8 mouse cellular contexts compared by ENCODE assay signal in genomic region chr11:89092714-89093113, GRCm38 (mm10). TPM values are rescaled to one million over a fixed set of nuclear protein-coding genes. Genes with fewer than 3 reads are reported as not detected.
DNase-seq lines count a peak whose midpoint lies in the region; ATAC-seq and TF ChIP-seq lines count a peak whose summit lies in the region.
"Had no signal": no experiment of that assay in that cellular context is flagged by ENCODE, and none has a peak within 500 bp of the region (broad histone marks: within the 10 kb centered on the region; RNA-seq: fewer than 3 reads in every experiment).

No protein-coding gene starts in this region.

- H3K9me3 ChIP-seq in midbrain, postnatal 0 days (ENCODE audit: low read length), result no peaks in the 10 kb centered on the region
- no peaks in the 10 kb centered on the region for H3K9me3 ChIP-seq in midbrain, embryonic 15.5 days
- no peaks in the 10 kb centered on the region for H3K9me3 ChIP-seq in lung, embryonic 14.5 days (ENCODE audit: low read depth, low read length)
- H3K9me3 ChIP-seq: midbrain, embryonic 12.5 days had no signal

- no peaks in the 10 kb centered on the region for H3K4me1 ChIP-seq in midbrain, postnatal 0 days (ENCODE audit: insufficient read depth, low read length)
- H3K4me1 ChIP-seq in midbrain, embryonic 15.5 days, result no peaks in the 10 kb centered on the region
- 0 out of 2 replicates have a peak, but pooled peaks cover 4% of the 10 kb centered on the region for H3K4me1 ChIP-seq in brown adipose tissue, adult 24 weeks (ENCODE audit: control insufficient read depth, insufficient read depth, insufficient read length, low read length)
- no peaks in the 10 kb centered on the region for H3K4me1 ChIP-seq in lung, embryonic 14.5 days (ENCODE audit: insufficient read depth)
- H3K4me1 ChIP-seq: midbrain, embryonic 12.5 days had no signal

- H3K4me2 ChIP-seq in midbrain, postnatal 0 days (ENCODE audit: low read depth, low read length, poor library complexity, severe bottlenecking), result no peak overlapping the region
- H3K4me2 ChIP-seq in midbrain, embryonic 15.5 days, result no peak overlapping the region
- no peak overlapping the region for H3K4me2 ChIP-seq in lung, embryonic 14.5 days
- H3K4me2 ChIP-seq: midbrain, embryonic 12.5 days had no signal

- H3K9ac ChIP-seq in midbrain, postnatal 0 days (replicated peaks; ENCODE audit: low read length, poor library complexity, severe bottlenecking), result no peak overlapping the region
- no peak overlapping the region for H3K9ac ChIP-seq in midbrain, embryonic 15.5 days
- no peak overlapping the region for H3K9ac ChIP-seq in lung, embryonic 14.5 days
- H3K9ac ChIP-seq: midbrain, embryonic 12.5 days had no signal

- H3K27ac ChIP-seq in midbrain, postnatal 0 days (ENCODE audit: low read depth, low read length), result no peak overlapping the region
- H3K27ac ChIP-seq in midbrain, embryonic 15.5 days, result no peak overlapping the region
- H3K27ac ChIP-seq in brown adipose tissue, adult 24 weeks (replicated peaks; ENCODE audit: low read depth, low read length), result peak overlapping the region; percentile 15; the same call in 1 of the 2 replicates
- H3K27ac ChIP-seq in lung, embryonic 14.5 days (ENCODE audit: low read depth), result no peak overlapping the region
- H3K27ac ChIP-seq: midbrain, embryonic 12.5 days had no signal

- H3K36me3 ChIP-seq in midbrain, postnatal 0 days (ENCODE audit: insufficient read depth, low read length), result no peaks in the 10 kb centered on the region
- H3K36me3 ChIP-seq in midbrain, embryonic 15.5 days (replicated peaks), result no peaks in the 10 kb centered on the region
- no peaks in the 10 kb centered on the region for H3K36me3 ChIP-seq in lung, embryonic 14.5 days (ENCODE audit: insufficient read depth)
- H3K36me3 ChIP-seq: midbrain, embryonic 12.5 days had no signal

- no peak overlapping the region for H3K4me3 ChIP-seq in midbrain, postnatal 0 days (ENCODE audit: low read depth, low read length)
- no peak overlapping the region for H3K4me3 ChIP-seq in midbrain, embryonic 15.5 days
- no peak overlapping the region for H3K4me3 ChIP-seq in brown adipose tissue, adult 24 weeks (ENCODE audit: insufficient read depth, low read depth, low read length)
- no peak overlapping the region for H3K4me3 ChIP-seq in lung, embryonic 14.5 days (ENCODE audit: low read depth, low read length)
- H3K4me3 ChIP-seq: midbrain, embryonic 12.5 days had no signal

- ATAC-seq in midbrain, postnatal 0 days (ENCODE audit: low FRiP score), result no peak
- no peak for ATAC-seq in midbrain, embryonic 15.5 days (replicated peaks)
- ATAC-seq in lung, embryonic 14.5 days (ENCODE audit: insufficient read depth), result no peak
- ATAC-seq in erythroblast, adult 5-6 weeks (replicated peaks; ENCODE audit: low FRiP score, poor library complexity, severe bottlenecking), result no peak

- no peaks in the 10 kb centered on the region for H3K27me3 ChIP-seq in midbrain, postnatal 0 days (ENCODE audit: insufficient read depth, low read length)
- H3K27me3 ChIP-seq in midbrain, embryonic 15.5 days (replicated peaks), result no peaks in the 10 kb centered on the region
- no peaks in the 10 kb centered on the region for H3K27me3 ChIP-seq in lung, embryonic 14.5 days (ENCODE audit: insufficient read depth, low read length)
- H3K27me3 ChIP-seq: midbrain, embryonic 12.5 days had no signal

- DNase-seq in midbrain, postnatal 0 days (ENCODE audit: low spot score), result peak; percentile 19
- peak; percentile 49 for DNase-seq in lung, embryonic 14.5 days
- DNase-seq in thymus, postnatal 14 days, result peak; percentile 54
- DNase-seq in embryo, embryonic 9.5 days (ENCODE audit: extremely low spot score), result no peak

- 73% methylated on average over 9 of the region's 9 CpGs for WGBS in midbrain, postnatal 0 days
- WGBS in midbrain, embryonic 15.5 days, result 71% methylated on average over 9 of the region's 9 CpGs
- 55% methylated on average over 9 of the region's 9 CpGs for WGBS in lung, embryonic 14.5 days

- TF ChIP-seq CTCF in midbrain, postnatal 0 days (IDR thresholded peaks at IDR 0.05), result no peak
- no peak for TF ChIP-seq CTCF in lung, embryonic 14.5 days (IDR thresholded peaks at IDR 0.05; ENCODE audit: low read depth)

RNA-seq across cellular contexts. Expression of gene Gm525, which starts 19.1 kb away (rescaled TPM):
- total RNA-seq in midbrain, postnatal 0 days (2014; rRNA removed), result not detected in 2 replicates
- polyA plus RNA-seq in midbrain, postnatal 0 days (2015; fragmentation: Nextera tagmentation; extraction: Ambion mirVana), result 0.60 TPM in 1 of 2 replicates, not detected in the other
- polyA plus RNA-seq in midbrain, embryonic 15.5 days (2015; fragmentation: Nextera tagmentation; extraction: Ambion mirVana), result not detected in 2 replicates
- polyA plus RNA-seq in brown adipose tissue, adult 24 weeks (2012; ENCODE audit: insufficient read depth, insufficient read length, missing spikeins), result not detected in 2 replicates
- 0.38 TPM in 1 of 2 replicates, not detected in the other for polyA plus RNA-seq in lung, embryonic 14.5 days (2014; fragmentation: Nextera tagmentation; extraction: Ambion mirVana)
- not detected in 2 replicates for total RNA-seq in erythroblast, adult 5-6 weeks (2015; ENCODE audit: low replicate concordance)
- not detected in 2 replicates for total RNA-seq in erythroblast, adult 5-6 weeks (2017; ENCODE audit: low replicate concordance)
- polyA plus RNA-seq: midbrain, embryonic 12.5 days had no signal

RNA-seq across cellular contexts. Expression of gene Dgke, which starts 26.1 kb away (rescaled TPM):
- total RNA-seq in midbrain, postnatal 0 days (2014; rRNA removed), result 35.4 and 44.2 TPM in 2 replicates
- polyA plus RNA-seq in midbrain, postnatal 0 days (2015; fragmentation: Nextera tagmentation; extraction: Ambion mirVana), result 16.0 TPM in 2 replicates
- polyA plus RNA-seq in midbrain, embryonic 15.5 days (2015; fragmentation: Nextera tagmentation; extraction: Ambion mirVana), result 18.9 and 19.7 TPM in 2 replicates
- polyA plus RNA-seq in brown adipose tissue, adult 24 weeks (2012; ENCODE audit: insufficient read depth, insufficient read length, missing spikeins), result 3.0 and 3.2 TPM in 2 replicates
- 5.5 and 5.8 TPM in 2 replicates for polyA plus RNA-seq in lung, embryonic 14.5 days (2014; fragmentation: Nextera tagmentation; extraction: Ambion mirVana)
- total RNA-seq in erythroblast, adult 5-6 weeks (2015; ENCODE audit: low replicate concordance), result not detected in 2 replicates
- total RNA-seq in erythroblast, adult 5-6 weeks (2017; ENCODE audit: low replicate concordance), result 0.70 and 1.8 TPM in 2 replicates
